Mouse (Mus musculus) WW6 (cell line): ENCODE data around the gene Slamf7.
A peak's percentile ranks its signal among the peaks of the same experiment; 100 is the strongest.
"Not testable (repeated sequence)": the region's sequence is repeated elsewhere in the genome, so short reads cannot be mapped to it uniquely, and the experiment has no call there.

Source experiments
- DNase-seq: peaks from one replicate; pipeline ENCODE4 v3.0.0-alpha.2; 2013; ENCODE audit warnings: low read depth, low spot score

The Slamf7 gene

GRCm38 (mm10) chr1:171652734-171653133 lies at the start of gene Slamf7:
Gene Slamf7, minus strand, starts transcription at chr1:171653035.
- no peak for DNase-seq

- peak; percentile 29 for DNase-seq
Measured at GRCm38 (mm10) chr1:171698983-171699382, 46.1 kb upstream of the Slamf7 start.

GRCm38 (mm10) chr1:171693918-171694317 lies 41.1 kb upstream of the Slamf7 start:
- no peak for DNase-seq

- DNase-seq: no peak
Measured at GRCm38 (mm10) chr1:171687320-171687719, 34.5 kb upstream of the Slamf7 start.

GRCm38 (mm10) chr1:171684923-171685322 lies 32.1 kb upstream of the Slamf7 start:
- DNase-seq: no peak

- DNase-seq: no peak
Measured at GRCm38 (mm10) chr1:171681531-171682299, 28.9 kb upstream of the Slamf7 start, which contains the start of gene Cd48. Gene Cd48, plus strand, starts transcription at chr1:171682009.

- DNase-seq: no peak
Measured at GRCm38 (mm10) chr1:171681009-171681408, 28.2 kb upstream of the Slamf7 start.

GRCm38 (mm10) chr1:171677721-171678120 lies 24.9 kb upstream of the Slamf7 start:
- no peak for DNase-seq

- no peak for DNase-seq
Measured at GRCm38 (mm10) chr1:171674467-171674866, 21.6 kb upstream of the Slamf7 start.

DNA sequence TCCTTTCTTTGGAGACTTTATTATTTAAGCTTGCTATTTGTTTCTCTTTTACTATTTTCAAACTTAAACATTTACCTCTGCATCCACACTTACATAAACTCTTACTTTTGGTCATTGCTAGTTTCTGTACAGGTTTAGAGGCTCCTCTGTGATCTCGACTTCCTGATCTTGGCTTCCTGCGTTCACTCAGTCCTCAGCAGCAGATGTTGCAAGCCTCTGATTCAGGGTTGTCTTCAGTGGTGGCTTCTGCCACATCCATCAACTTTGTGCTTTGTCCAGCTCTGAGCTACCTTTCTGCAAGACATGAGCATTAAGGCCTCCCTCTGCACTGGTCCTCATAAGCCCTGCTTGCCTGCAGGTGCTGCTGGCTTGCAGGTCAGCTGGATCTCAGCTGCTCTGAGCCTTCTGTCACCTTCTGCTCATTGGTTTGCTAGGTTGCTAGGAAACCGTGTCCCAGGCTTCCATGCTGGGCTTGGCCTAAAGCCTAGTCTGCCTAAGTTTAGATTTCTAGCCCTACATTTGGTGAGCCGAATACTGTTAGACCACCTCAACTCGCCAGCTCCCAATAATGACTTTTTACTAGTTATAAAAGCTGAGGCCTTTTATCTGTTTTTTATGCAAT lies 20.1 kb upstream of the Slamf7 start:
- no peak for DNase-seq

DNA sequence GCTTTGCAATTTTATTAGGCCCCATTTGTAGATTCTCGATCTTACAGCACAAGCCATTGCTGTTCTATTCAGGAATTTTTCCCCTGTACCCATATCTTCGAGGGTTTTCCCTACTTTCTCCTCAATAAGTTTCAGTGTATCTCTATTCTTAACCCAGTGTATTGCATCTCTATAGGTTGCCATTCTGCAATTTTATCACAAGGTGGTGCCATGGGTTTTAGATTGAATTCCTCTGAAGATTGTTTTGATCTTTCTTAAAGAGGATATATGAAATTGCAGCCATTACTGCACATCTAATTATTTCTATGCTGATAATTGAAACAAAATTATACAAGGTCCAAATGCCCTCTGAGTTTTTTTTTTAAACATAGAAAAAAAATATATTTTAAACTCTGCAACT lies 19.6 kb upstream of the Slamf7 start:
- not testable (repeated sequence) for DNase-seq

DNA sequence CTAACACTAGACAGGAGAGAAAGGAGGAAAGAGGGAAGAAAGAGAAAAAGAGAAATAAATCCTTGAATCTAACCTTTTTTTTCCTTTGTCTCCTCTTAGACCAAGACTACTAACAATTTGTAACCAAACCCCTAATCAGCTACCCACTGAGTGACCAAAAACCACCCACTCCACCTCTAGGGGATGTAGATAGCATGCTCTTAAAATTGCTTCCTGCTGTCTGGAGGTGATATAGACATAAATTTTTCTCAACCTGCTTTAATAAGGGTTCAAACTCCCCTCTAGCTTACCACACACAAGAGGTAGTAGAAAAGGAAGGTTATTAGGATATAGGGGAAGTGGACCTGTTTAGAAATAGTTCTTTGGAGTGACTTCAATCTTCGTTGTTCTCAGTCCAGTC lies 14.3 kb upstream of the Slamf7 start:
- DNase-seq: no peak

DNA sequence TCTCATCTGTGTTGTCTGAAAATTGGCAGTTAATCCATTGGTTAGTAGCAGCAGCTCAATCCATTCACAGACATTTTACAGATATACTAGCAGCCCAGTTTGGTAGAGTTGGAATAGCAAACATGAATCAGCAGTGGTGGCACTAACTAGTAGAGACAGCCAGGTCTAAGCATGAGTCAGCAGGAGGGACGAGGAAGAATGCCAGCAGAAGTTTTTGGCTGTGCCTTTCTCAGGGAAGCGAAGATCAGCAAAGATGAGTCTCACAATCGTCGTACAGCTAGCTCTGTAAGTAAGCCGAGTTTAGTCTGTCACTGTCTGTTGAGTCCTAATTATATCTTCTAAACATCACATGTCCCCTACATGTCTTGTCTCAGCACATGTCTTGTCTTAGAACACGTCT lies 13.5 kb upstream of the Slamf7 start:
- no peak for DNase-seq

GRCm38 (mm10) chr1:171663757-171664156 lies 10.9 kb upstream of the Slamf7 start:
- no peak for DNase-seq

- no peak for DNase-seq
Measured at GRCm38 (mm10) chr1:171661482-171661881, 8.6 kb upstream of the Slamf7 start.

DNA sequence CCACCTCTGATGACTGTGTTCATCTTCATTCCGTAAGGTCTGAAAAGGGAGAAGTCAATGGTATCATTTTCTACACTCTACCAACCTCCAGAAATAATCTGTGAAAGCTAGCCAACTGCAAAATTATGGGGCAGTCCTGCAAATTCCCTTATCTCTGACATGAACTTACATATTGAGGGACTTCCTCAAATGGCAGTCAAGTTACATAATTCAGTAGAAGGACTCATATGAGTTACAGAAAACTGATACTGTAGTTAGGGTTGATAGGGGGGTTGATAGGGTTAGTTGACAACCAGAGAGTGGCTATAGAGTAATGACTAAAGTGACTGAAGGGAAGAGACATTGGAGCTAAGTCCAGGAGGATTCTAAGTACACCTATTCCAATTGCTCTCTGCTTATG lies 7.6 kb upstream of the Slamf7 start:
- no peak for DNase-seq

DNA sequence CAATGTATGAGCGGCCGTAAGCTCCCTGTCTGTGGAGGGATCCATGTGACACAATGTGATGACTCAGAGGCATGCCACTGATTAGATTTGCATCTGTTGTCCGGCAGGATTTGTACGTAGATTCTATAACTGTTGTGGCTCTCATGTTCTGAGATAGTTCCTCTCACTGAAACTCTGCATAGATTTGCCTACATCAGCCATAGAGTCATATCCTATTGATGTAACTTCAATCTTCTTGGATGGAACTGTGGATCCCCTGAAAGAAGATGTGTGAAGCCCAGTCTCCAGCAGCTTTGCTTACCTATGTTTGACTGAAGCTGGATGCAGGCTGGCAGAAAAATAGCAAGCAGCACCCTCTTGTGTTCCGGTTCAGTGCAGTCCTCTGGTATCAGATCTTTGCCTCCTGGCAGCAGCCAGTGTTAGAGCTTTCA lies 5.7 kb upstream of the Slamf7 start:
- no peak for DNase-seq

DNA sequence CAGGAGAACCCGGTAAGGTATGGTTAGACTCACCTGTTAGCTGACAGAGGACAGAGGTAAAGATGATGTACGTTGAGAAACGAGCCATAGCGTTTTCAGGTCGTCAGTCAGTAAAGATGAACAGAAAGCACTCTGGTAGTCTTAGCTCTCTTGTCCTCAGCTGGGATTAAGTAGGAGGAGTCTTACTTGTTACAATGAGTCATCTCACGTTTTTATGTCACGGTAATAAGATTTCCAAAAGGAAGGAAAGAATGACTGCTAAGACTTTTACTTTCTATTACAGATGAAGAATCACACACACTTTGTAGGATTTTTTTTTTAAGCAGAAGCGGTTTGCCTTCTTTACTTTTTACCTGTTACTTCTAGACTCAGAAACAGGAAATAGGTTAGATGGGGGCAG lies 4.0 kb downstream of the Slamf7 start:
- DNase-seq: no peak

DNA sequence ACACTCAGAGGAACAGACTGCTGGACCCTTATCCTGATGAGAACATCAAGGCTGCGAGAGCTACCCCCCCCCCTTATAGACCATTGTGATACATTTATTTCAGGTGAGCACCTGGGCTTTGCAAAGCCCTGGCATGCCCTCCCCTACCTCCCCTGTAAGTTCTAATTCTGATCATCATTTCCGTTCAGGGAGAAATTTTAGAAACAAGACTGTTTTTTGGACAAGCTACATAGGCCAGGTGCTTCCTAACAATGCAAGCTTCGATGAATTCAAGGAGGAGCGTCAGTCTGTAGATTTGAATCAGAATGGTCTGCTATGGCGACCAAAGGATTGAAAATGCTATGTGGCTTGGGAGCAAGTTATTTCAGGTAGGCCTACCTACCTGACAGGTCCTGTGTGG lies 5.1 kb downstream of the Slamf7 start:
- DNase-seq: no peak

- DNase-seq: no peak
Measured at GRCm38 (mm10) chr1:171646429-171646940, 6.3 kb downstream of the Slamf7 start.

DNA sequence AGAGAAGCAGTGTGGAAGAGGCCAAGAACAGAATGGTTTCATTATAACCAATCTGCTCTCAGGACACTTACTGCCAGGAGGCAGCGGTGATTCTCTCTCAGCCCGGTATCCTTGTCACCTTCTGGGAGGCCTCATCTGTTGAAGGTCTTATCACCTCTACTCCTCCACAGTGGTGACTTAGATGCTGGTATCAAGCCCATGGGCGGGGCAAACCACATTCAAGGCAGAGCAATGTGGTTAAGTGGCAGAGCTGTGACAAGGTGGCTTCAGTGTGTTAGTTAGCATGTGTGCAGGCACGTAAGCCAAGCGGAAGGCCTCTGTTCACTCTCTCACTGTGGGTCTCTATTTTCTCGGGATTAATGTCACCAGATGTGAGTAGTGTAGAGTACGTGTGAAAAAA lies 9.2 kb downstream of the Slamf7 start:
- no peak for DNase-seq

- no peak for DNase-seq
Measured at GRCm38 (mm10) chr1:171640796-171641195, 12.0 kb downstream of the Slamf7 start.

DNA sequence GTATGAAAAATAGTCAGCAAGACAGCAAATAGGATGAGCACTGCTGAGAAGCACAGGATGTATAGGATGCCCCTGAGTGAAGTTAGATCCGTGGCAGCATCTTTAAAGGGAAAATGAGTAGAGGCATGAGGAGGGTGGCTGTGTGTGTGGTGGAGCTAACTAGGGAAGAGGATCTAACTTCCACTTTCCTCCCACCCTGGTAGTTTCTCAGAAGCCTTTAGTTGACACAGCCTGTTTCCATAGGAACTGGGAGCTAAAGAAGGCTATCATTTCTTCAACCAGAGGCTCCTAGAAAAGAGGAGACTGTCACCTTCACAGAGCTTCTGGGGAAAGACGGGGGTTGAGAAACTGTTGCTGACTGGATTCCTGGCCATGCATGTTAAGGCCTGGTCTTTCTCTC lies 14.1 kb downstream of the Slamf7 start:
- no peak for DNase-seq
